Mouse (Mus musculus): Measurements from ENCODE around the gene Ap4e1.
A peak's percentile ranks its signal among the peaks of the same experiment; 100 is the strongest.
"Not testable (repeated sequence)": the region's sequence is repeated elsewhere in the genome, so short reads cannot be mapped to it uniquely, and the experiment has no call there.

Gene Ap4e1

DNA sequence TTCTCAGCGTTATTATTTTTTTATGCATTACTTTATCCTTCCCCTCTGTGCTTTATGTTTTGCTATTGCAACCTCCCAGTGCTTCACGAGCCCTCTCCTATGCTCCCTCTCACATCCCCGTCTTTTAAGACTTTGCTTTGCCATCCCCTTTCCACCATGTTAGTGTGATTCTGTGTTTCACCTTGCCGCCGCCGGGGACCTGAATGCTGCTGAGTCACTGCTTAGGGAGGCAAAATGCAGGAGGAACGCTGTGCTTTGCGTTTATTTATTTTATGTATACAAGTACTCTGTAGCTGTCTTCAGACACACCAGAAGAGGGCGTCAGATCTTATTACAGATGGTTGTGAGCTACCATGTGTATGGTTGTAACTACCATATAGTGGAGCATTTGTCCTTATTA, 69.1 kb downstream of the Ap4e1 start:
- DNase-seq: no peak

GRCm38 (mm10) chr2:127079066-127079465, 70.5 kb downstream of the Ap4e1 start:
- not testable (repeated sequence) for DNase-seq

- peak; percentile 9 to 33 for DNase-seq
Observed at GRCm38 (mm10) chr2:127079881-127080590, 71.5 kb downstream of the Ap4e1 start.

DNA sequence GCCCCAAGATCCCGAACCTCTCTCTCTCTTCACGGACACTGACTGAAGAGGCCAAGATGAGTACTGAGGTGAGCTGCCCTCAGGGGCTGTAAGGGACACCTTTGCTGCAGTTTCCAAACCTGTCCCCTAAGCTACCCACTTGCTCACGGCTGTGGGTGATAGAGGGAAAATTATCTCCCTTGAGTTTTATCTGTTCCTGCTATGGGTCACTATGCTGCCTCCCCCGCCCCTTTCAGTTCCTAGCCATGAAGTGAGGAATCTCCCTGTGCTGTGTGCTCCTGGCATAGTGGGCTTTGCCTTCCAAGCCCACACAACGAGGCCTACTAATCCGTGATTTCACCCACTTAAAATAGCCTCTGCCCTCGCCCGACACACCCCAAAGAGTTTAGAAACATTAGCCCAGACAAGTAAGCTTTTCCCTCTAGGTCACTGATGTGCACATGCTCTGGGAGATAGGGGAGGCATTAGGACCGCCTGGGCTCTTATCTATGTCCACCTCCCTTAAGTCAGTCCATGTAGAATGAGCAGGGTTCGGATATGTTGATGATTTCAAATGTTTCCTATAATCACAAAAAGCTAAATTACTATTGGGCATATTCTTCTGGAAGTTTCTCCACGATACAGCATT, 72.2 kb downstream of the Ap4e1 start:
- peak in 1 of 2 experiments; percentile 6 for DNase-seq

DNA sequence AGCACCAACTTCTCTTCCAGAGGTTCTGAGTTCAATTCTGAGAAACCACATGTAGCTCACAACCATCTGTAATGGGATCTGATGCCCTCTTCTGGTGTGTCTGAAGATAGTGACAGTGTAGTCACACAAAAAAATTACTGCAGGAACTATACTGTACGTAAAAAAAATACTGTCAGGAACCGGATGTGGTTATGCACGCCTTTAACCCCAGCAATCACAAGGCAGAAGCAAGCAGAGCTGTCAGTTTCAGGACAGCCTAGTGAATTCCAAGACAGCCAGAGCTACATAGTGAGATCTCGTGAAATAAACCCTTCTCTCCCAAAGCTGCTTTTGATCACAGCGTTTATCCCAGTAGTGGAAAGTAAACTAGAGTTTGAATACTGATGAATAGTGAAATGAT, 77.7 kb downstream of the Ap4e1 start:
- DNase-seq: no peak

DNA sequence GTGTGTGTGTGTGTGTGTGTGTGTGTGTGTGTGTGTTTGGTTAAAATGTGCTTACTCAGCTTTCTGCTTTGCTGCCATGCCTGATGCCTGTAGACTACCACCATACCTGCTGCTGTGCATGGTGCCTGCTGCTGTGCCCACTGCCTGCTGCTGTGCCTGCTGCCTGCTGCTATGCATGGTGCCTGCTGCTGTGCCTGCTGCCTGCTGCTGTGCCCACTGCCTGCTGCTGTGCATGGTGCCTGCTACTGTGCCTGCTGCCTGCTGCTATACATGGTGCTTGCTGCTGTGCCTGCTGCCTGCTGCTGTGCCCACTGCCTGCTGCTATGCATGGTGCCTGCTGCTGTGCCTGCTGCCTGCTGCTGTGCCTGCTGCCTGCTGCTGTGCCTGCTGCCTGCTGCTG, 81.6 kb downstream of the Ap4e1 start:
- not testable (repeated sequence) for DNase-seq

DNA sequence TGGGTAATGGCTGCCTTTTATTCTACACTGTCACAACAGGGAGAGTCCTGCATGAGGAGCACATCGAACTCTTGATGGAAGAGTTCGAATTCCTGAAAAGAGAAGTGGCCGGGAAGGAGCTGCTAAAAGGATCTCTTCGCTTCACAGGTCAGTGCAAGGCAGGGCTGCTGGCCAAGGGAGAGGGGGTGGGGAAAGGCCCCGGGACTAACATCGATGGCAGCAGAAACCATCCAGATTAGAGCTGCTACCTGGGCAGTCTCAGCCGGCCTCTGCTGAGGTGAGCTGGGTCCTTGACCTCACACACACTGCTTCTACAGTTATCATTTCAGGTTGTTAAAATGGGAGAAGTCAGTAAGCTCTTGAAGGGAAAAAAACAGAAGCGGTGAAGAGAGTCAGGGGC, 83.5 kb downstream of the Ap4e1 start:
- peak in 1 of 2 experiments; percentile 7 for DNase-seq

DNA sequence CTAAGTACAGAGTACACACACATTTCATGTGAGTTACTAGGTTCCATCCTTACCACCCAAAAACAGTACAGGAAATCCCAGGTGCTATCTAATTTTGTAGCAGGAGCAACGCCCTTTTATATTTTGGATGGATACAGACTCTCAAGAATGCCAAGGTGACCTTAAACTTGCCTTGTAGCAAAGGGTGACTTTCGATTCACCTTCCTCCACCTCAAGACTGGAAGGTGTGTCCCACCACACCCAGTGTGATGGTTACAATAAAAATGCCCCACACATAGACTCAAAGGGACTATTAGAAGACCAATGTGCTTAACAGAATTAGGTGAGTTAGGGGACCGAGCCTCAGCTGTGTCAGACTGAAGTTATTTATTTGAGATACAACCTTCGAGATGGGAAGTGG, 100.5 kb downstream of the Ap4e1 start:
- DNase-seq: no peak

All from kidney, postnatal 4 days (tissue).